Mouse (Mus musculus) small intestine, adult 2 months (tissue): ENCODE measurements around the gene Klhdc2.

Experiments
- CTCF ChIP-seq: fragments of 200-500 bp; IDR thresholded peaks from 2 replicates; pipeline ENCODE4 v1.5.1; 2012; ENCODE audit warnings: low read depth, mild to moderate bottlenecking, control low read depth, inconsistent platforms, low read length, moderate library complexity, mixed read lengths; ENCODE audit not compliant: insufficient replicate concordance, insufficient read length; ENCODE audit errors: extremely low read depth
- POLR2A ChIP-seq: fragments of 200-500 bp; IDR thresholded peaks from 2 replicates; pipeline ENCODE4 v1.6.1; 2012; ENCODE audit warnings: low read depth, mild to moderate bottlenecking, control low read depth, inconsistent platforms, low read length, moderate library complexity

- no peak for TF ChIP-seq CTCF
- TF ChIP-seq POLR2A, result no peak
Observed at GRCm38 (mm10) chr12:69295651-69296050, 830 bp upstream of the Klhdc2 start.
